Mouse (Mus musculus) left cerebral cortex, adult 18-20 months (tissue): ENCODE measurements around the gene Glt28d2. TPM values are rescaled to one million over a fixed set of nuclear protein-coding genes. Genes with fewer than 3 reads are reported as not detected.

Experiments used
- DNase-seq, 2 experiments: peaks; one replicate each; pipeline ENCODE4 v3.0.0; 2021 to 2022; ENCODE audit warnings: low spot score in 2 of 2, mixed read lengths in 1 of 2
- total RNA-seq, 2 experiments: library from RNA; stranded (reverse); gene quantifications; 2 replicates each; pipeline ENCODE4 v1.2.3; 2021

Glt28d2 gene
- total RNA-seq, 2 experiments from 2014 or later, result 0.37 to 0.52 TPM

DNA sequence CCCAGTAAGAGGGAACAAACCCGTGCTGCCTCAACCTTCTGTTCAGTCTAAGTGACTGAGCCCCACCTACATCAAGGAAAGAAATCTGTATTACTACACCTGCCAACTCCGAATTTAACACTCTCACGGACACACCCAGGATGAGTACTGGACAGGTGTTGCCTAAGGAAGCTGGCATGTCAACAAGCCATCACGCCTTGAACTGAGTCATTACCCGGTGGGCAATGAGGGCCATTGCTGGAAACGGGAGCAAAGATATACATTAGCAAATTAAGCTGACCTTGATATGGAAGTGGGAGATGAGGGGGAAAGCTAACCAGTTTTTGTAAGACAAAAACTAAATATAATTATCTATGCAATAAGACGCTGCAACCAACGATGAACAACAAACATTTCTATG lies 7.2 kb downstream of the Glt28d2 start:
- no peak for DNase-seq

DNA sequence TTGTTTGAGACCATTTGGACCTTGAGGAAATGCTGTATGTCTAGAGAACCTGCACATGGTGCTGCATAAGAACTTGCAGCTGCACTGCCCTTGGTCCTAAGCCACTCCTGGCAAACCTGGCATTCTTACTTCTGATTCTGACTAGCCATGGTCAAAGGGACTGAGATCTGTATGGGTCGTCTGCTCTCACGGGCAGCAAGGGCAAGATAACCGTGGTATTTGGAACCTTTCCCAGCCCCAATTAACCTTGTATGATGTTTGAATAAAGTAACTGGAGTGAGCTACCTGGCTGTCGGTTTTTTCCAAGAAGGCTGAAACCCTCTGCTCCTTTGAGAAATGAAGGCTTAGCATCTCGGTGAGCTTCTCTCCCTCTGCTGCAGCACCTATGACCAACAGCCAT lies 8.4 kb downstream of the Glt28d2 start:
- no peak for DNase-seq

DNA sequence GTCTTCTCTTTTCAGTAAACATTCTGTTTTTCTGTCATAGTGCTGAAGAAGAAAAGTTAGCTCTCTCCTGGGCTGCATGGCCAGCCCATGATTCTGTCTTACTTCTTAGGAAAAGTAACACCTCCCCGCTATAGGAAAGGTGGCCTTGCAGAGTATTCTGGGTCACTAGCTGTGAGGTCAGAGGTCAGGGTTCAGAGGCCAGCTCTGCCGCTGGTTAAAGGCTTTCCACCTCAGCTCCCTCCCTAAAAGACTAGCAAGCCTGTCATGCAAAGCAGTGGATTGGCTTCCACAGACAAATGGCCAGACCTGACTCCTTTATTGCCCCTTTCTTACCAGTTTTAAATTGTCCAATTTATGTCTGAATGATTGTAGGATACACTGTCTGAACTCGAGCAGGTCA lies 23.3 kb downstream of the Glt28d2 start:
- no peak for DNase-seq

DNA sequence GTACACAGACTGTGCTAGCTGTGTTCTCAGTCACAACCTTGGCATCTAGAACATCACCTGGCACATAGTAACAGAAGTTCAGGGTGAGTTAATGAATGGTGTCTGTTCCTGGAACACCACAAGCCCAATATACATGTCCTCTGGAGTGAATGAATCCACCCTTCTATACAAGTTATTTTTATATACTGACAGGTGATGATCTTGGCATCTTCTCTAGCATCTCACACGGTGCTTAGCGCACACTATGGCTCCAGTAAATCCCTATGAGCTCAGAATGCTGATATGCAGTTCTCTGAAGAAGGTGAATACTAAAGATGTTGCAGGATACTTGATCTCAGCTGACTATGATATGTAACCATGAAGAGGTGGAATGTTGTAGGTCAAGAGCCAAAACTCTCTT lies 24.4 kb downstream of the Glt28d2 start:
- DNase-seq, result no peak

DNA sequence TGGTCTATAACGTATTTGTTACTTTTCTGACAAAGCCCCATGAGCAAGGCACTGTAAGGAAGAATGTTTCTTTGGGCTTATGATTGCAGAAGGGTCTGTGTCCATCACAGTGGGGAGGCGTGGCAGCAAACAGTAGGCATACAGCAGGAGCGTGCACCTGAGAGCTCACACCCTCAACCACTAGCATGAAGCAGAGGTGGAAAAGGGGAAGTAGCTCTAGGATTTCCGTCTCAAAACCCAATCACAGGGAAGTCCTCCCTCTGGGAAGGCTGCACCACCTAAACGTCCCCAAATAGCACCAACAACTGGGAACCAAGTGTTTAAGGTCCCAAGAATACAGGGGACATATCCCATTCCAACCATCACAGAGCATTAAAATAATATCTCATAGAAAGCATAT lies 26.3 kb downstream of the Glt28d2 start:
- no peak for DNase-seq

DNA sequence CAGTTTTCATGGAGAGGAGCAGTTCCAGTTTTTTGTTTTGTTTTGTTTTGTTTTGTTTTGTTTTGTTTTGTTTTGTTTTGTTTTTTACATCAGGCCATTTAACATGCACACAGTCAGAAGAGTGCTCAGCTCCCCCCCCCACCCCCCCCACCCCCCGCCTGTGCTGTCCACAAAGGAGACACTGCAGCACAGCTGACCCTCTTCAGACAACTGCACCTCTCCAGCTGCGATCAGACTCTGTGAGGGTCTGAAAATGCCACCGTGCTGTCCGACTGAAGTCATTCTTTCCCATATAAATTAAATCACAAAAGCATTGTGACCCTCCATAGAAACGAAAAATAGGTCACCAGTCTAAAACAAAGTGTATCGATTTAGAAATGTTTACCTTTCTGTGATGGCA lies 28.0 kb downstream of the Glt28d2 start:
- DNase-seq, result no peak

DNA sequence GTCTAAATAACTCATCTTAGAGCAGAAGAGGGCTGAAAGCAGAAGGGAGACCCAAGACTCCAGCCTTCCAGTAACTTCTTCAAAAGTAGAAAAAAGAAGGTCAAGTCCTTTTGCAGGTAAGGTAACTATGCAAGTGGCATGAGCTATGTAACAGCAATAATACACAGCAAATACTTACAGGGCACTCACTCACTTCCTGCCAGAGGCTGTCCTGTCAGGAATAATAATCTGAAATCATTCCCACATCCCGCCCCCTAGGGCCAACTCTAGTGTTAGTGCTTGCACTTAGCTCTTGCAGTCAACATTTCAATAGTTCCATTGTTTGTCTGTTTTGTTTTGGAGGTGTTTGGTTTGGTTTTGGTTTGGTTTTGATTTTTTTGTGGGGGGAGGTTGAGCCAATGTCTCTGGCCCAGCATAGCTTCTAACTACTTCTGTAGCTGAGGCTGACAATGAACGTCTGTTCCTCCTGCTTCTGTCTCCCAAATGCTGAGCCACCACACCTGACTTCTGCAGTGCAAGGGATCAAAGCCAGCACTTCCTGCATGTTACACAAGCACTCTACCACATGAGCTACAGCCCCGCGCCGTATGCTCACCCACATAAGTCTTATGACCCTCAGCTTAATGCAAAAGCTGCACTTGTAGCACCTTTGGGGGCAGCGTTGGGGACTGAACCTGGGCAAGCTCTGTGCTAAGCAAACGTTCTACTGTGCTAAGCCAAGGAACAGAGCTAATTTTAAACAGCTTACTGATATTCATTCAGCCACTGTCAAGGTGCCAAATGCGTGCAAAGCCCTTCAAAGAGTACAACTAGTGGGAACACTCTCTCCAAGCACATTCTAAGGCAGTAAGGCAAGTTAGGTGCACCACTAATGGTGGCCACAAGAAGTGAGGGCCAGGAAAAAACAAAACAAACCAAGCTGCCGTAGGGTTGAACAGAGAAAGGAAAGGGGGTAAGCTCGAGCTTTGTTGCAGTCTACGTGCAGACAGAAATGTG lies 28.9 kb downstream of the Glt28d2 start:
- no peak for DNase-seq

DNA sequence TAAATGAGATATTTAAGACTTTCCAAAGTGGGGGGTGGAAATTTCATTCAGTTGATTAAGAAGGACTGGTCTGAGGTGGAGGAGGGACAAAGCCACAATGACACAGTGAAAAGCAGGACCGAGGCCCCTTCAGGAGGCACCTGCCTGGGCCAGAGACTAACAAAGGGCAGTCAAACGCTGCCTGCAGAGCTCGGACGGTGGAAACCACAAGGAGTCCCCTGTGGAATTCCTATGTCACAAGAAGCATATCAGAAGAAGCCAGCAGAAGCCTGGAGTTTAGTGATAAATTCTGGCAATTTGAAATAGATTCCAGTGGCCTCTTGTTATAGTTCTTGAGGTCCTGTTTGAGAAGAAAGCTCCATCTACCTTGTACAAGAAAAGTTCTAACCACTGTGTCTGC lies 30.2 kb downstream of the Glt28d2 start:
- DNase-seq, result no peak

DNA sequence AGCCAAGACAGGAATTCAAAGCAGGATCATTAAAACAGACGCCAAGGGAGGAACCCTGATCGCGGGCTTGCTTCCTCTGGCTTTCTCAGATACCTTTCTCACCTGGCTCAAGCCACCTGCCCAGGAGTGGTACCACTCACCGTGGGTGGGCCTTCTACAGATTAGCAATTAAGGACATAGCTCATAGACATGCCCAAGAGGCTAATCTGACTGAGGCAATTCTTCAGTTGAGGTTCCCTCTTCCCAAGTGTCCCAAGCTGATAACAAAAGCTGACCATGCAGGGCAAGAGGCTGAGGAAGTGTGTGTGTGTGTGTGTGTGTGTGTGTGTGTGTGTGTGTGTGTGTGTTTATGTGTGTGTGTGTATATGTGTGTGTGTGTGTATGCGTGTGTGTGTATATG lies 31.4 kb downstream of the Glt28d2 start:
- DNase-seq, result no peak

DNA sequence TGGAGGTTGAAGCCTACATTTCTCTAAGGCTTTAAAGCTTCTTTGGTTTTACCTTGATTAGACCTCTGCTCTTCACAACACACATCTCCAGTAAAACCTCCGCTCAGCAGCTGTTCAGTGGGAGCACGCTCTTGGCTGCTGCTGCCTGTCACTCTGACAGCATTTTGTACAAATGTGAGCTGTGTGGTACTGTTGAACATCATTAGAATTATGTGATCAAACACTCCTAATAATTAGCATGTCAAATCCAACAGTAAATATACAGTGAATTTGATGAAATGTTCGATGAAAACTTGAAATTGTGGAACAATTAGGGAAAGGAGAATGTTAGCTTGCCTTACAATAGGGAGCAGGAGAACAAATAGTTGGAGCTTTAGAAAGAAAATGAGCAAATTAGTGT lies 32.3 kb downstream of the Glt28d2 start:
- no peak for DNase-seq

DNA sequence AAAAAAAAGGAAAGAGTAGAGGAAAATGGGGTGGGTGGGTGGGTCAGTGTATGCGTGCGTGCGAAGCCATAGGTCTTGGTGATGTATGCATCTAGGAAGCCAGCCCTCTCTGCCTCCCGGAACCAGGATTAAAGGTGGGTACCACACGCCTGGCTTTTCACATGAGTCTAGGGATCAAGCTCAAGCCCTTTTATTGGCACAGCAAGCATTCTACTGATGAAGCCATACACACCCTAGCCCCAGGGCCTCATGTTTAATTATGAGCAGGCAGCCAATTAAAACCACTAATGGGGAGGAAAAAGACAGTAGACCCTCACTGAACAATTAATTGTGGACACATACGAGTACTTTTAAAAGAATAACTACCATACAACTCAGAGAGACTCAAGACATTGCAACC lies 33.2 kb downstream of the Glt28d2 start:
- no peak for DNase-seq

DNA sequence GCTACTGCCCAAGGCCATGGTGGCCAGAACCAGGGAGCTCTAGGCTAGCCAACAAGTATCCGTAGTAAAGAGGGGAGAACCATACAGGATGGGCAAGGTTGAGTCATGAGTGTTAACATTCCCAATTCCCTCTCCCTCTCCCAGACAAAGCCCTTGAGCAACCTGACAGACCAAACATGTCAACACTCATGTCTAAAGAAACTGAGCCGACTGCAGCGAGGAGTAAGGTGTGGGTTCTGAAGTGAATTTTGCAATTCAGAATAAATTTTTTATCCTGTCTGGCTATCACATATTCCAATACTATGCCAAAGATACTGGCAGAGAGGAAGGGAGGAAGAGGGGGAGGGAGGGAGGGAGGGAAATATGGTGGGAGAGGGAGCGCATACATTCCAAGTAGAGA lies 33.6 kb downstream of the Glt28d2 start:
- DNase-seq, result no peak

DNA sequence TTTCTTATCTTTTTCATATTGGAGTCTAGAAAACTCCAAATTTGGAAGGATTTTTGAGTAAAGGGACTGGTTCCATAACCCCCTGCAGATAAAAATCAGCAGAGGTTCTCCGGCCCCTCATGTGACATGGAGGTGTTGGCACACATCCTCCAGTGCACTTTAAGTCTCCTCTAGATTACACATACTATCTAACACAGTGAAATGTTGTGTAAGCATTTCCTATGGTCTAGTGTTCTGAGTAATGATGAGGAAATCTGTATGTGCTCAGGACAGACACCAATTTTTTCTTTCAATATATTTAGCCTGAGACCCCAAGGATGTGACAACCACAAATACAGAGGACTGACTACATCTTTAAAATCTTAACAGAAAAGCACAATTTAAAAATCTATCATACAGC lies 37.2 kb downstream of the Glt28d2 start:
- DNase-seq, result no peak

DNA sequence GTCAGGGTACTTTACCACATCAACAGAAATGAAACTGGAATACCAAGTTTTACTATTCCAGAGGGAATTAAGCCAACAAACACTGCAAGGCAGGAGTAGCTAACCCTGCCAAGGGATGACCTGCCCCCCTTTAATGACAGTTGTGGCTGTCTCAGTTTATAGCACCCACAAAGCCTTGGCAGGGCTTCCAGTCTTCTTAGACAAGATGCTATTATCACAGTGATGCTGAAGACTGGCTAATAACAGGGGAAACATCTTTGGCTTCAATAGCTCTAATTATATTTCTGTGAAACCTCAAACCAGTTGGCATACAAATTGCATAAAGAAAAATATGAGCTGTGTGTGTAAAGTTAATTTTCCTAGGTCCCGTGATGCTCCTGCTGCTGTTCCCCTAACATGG lies 41.0 kb downstream of the Glt28d2 start:
- DNase-seq, result no peak

DNA sequence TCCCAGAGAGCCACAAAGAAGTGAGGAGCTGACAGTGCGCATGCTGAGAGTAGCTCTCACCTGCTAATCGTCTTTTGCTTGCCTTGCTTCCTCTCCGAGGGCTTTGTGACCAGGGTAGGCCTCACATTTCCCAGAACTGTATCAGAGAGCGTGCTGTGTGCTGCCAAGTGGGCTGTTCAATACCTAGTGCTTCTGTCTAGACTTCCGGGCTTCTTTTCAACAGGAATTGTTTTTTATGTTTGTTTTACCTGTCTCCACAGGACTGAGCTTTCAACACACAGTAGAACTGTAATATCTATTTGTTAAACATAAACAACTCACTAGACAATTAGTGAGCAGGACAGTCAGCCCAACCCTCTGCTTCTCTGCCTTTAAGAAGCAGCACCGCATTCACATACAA lies 42.0 kb downstream of the Glt28d2 start:
- no peak for DNase-seq

DNA sequence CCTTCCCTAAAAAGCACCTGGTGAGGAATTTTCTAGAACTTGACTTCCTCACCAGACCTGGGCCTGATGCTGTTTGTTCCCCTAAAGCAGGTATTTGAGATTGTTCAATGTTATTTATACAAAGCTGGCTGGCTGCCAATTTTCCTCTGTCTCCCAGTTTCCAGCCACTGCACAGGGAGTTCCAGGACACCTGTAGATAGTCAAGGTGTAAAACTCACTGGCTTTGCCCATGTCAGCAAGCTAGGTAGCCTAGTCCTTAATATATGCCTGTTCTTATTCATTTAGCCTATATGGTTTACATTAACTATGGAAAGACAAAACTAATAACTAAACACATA lies 44.5 kb downstream of the Glt28d2 start:
- no peak for DNase-seq

DNA sequence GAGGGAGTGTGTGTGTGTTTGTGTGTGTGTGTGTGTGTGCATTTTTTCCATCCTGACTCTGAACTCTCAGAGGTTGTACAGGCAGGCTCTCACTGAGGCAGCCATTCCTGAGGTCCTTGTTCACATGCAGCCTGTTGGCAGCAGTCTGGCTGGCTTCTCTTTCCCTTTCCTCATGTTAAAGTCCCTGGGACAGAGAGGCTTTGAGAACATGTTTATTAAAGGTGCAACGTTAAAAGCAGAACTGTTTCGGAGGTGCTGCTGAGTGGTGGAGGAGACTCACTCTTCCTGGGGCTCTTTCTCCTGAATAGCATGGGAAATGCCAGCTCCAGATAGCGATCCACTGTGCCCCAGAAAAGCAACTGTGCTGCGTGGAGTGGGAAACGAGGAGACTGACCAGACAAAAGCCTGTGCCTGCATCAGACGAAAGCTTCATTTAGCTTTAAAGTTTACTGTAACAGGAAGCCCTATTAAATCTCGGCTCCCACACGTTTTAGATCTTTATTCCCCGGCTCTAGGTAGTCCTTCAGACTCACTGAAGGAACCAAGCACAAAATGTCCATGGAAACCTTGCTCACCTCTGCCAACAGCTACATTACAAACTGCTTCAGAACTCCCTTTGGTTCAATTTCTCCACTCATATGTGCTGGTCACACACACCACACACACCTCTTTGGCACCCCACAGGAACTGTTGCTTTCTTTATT lies 45.0 kb downstream of the Glt28d2 start:
- no peak for DNase-seq

DNA sequence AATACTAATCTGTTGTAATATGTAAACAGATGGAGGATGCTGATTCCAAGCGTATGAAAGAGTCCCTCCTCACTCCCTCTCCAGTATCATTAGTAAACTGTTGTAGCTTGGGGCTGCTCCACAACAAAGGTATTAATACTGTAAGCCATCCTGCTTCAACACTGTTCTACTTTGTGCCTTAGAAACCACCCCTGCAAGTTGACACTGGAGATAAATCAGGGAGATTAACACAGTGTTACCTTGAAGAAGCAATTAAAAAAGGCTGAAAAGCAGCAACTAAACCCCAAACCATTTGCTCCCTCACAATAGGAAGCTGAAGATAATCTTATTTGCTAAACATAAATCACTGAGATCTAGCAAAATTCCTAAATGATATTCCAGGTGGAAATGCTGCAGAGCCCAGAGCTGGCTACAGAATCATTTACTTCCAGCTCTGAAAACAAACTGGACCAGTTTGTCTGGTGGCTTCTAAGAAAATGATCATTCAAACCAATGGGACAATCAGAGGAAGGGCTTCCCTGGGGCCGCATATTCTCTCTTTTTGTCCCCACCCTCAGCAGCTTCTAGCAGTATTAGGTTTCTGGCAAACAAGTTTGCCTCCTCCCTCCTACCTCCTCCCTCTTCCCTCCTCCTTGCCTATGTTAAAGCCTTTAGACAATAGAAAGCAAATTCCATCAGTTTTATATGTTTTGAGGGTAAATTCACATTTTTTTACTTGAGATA lies 45.7 kb downstream of the Glt28d2 start:
- no peak for DNase-seq

DNA sequence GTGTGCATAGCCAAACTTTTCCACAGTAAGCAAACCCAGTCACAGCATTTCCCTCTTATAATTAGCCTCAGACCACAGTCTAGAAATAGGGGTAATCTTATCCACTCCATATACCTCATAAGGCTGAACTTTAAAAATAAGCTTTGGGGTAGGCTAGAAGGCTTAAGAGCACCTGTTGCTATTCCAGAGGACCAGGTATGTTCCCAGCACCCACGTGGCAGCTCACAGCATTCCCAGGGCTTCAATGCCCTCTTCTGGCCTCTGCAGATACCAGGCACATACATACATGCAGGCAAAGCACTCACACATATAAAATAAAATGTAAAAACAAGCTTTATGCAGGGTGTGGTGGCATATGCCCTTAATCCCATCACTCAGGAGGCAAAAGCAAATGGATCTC lies 53.7 kb downstream of the Glt28d2 start:
- DNase-seq, result no peak

DNA sequence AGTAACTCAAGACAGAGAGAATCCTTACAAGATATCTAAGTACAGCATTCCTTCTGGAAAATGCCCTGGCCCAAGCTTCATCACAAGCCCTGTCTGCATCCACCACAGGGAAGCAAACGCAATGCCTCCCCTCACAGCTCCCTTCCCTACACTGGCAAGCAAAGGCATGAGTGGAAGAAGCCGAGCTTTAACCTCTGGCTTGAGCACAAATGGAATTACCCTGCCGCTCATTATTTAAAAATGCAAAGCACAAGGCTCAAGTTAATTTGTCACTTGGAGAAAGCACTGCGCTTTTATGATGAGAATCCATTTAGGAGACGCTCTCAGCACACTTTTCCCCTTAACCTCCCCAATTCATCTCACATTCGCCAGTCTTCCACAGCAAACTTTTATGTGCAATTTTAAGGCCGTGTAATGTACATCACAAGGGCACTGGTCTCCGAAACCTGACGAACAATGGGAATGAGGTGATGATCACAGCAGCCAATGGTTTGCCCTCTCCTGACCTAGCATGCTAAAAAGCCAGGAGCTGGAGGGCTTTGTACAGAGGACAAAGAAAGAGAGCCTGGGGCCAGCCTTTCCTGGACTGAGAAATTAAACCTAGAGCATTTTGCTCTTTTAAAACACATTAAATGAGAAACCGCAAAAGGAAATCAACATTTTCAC lies 54.7 kb downstream of the Glt28d2 start:
- DNase-seq, result no peak

DNA sequence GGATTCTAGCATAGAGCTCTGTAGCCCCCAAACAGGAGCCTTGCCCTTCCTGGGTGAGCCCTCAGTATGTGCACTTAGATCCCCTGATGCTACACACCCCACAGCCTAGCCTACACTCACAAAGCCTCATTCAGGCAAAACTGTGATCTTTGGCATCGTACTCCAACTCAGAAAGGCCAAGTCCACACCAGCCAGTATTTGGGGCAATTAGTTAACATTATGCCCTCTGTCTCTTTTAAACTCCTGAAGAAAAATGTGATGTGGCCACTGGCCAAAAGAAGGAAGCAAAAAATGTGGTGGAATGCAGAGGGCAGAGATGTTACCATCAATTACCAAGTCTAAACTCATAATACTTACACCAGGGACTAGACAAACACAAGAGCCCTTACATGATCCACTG lies 55.5 kb downstream of the Glt28d2 start:
- DNase-seq, result no peak

DNA sequence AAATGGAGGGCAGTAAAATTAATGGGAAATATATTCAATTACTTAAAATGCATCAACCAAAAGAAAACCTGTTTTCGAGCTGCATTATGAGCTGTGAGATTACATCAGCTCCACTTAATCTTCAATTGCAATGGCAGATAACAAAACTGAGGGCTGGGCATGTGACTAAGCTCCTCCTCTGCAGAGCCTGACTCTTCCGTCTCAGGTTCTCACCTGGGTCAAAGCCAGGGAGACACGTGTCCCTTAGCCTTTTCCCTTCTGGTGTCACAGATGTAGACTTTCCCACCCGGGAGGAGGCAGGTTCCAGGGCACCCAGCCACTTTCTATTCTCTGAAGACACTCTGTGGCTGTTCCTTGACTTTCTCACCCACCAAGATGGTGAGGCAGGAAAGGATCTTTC lies 58.3 kb downstream of the Glt28d2 start:
- DNase-seq, result no peak
